Mouse (Mus musculus) lung, postnatal 0 days (tissue): ENCODE measurements at regions not wholly inside any gene's neighbourhood (a gene's known extent, or its start where the extent isn't known, plus 50 kb on each side); places are given as distances from the start of the nearest gene placed in this dataset.
A peak's percentile ranks its signal among the peaks of the same experiment; 100 is the strongest.

ENCODE experiments used
- ATAC-seq: fragments of 200-750 bp; cut with Nextera tagmentation; 2 replicates; pipeline ENCODE4 v1.8.0; 2017; ENCODE audit warnings: moderate library complexity
- DNase-seq: peaks from one replicate; pipeline ENCODE4 v3.0.0-alpha.2; 2016; ENCODE audit warnings: low spot score
- H3K27ac ChIP-seq: fragments of 300-500 bp; sonication (generic); 2 replicates; pipeline ENCODE4 v1.5.1; 2014; ENCODE audit warnings: antibody characterized with exemption, mild to moderate bottlenecking, low read length, mixed read lengths
- H3K27me3 ChIP-seq: fragments of 300-500 bp; sonication (generic); replicated peaks from 2 replicates; pipeline ENCODE4 v1.6.1; 2014; ENCODE audit warnings: low read length, mixed read lengths; ENCODE audit not compliant: insufficient read depth
- H3K36me3 ChIP-seq: fragments of 300-500 bp; sonication (generic); 2 replicates; pipeline ENCODE4 v1.6.1; 2014; ENCODE audit warnings: low read length, mixed read lengths; ENCODE audit not compliant: insufficient read depth
- H3K4me1 ChIP-seq: fragments of 300-500 bp; sonication (generic); 2 replicates; pipeline ENCODE4 v1.6.1; 2014; ENCODE audit warnings: antibody characterized with exemption, low read depth, low read length, mixed read lengths; ENCODE audit not compliant: insufficient read depth
- H3K4me2 ChIP-seq: fragments of 300-500 bp; sonication (generic); replicated peaks from 2 replicates; pipeline ENCODE4 v1.6.1; 2014; ENCODE audit warnings: low read depth, mild to moderate bottlenecking, low read length, moderate library complexity, mixed read lengths
- H3K4me3 ChIP-seq: fragments of 300-500 bp; sonication (generic); 2 replicates; pipeline ENCODE4 v1.5.1; 2014; ENCODE audit warnings: low read depth, low read length
- H3K9ac ChIP-seq: fragments of 300-500 bp; sonication (generic); replicated peaks from 2 replicates; pipeline ENCODE4 v1.6.1; 2014; ENCODE audit warnings: low read depth, mild to moderate bottlenecking
- H3K9me3 ChIP-seq: fragments of 300-500 bp; sonication (generic); 2 replicates; pipeline ENCODE4 v1.6.1; 2016; ENCODE audit warnings: low read length, mixed read lengths
- CTCF ChIP-seq: IDR thresholded peaks from 2 replicates; pipeline ENCODE4 v1.5.1; 2016; ENCODE audit warnings: antibody characterized with exemption, mild to moderate bottlenecking
- EP300 ChIP-seq: IDR thresholded peaks from 2 replicates; pipeline ENCODE4 v1.6.1; 2016; ENCODE audit warnings: antibody characterized with exemption, mild to moderate bottlenecking, control low read depth
- whole genome bisulfite sequencing: fragments of 180-500 bp; shearing (Covaris S2); extraction: QIAGEN DNeasy Blood & Tissue Kit; methylation state at CpG from one replicate; pipeline ENCODE4 v1.1.7; 2014; 5-methylcytosine and 5-hydroxymethylcytosine counted together

GRCm38 (mm10) chr2:137936613-137937012, 319.8 kb upstream of the Btbd3 start:
- no peak for ATAC-seq
- TF ChIP-seq EP300 = no peak
- no peak for TF ChIP-seq CTCF

GRCm38 (mm10) chr2:137932931-137933330, 323.4 kb upstream of the Btbd3 start:
- no peaks in the 10 kb centered on the region for H3K36me3 ChIP-seq
- no peak overlapping the region for H3K4me2 ChIP-seq
- H3K4me1 ChIP-seq = no peaks in the 10 kb centered on the region
- H3K9ac ChIP-seq = no peak overlapping the region
- TF ChIP-seq CTCF (no peak), EP300 (no peak)
- no peak for ATAC-seq
- H3K4me3 ChIP-seq = no peak overlapping the region
- H3K27ac ChIP-seq = no peak overlapping the region
- no peaks in the 10 kb centered on the region for H3K27me3 ChIP-seq
- DNase-seq = no peak
- H3K9me3 ChIP-seq = no peaks in the 10 kb centered on the region
- 88% methylated on average over 2 of the region's 2 CpGs for WGBS

More at GRCm38 (mm10) chr2:137936613-137937012, 319.8 kb upstream of the Btbd3 start:
- no peaks in the 10 kb centered on the region for H3K27me3 ChIP-seq
- WGBS = 33% methylated on average over 2 of the region's 2 CpGs
- no peaks in the 10 kb centered on the region for H3K9me3 ChIP-seq
- H3K4me1 ChIP-seq = 0 out of 2 replicates have a peak, but pooled peaks cover 8% of the 10 kb centered on the region
- no peaks in the 10 kb centered on the region for H3K36me3 ChIP-seq
- no peak overlapping the region for H3K9ac ChIP-seq
- H3K4me3 ChIP-seq = no peak overlapping the region
- no peak overlapping the region for H3K27ac ChIP-seq
- H3K4me2 ChIP-seq = no peak overlapping the region
- DNase-seq = peak; percentile 18

- H3K4me2 ChIP-seq = no peak overlapping the region
- no peak overlapping the region for H3K27ac ChIP-seq
- ATAC-seq (peak; percentile 95), DNase-seq (peak; percentile 86)
- TF ChIP-seq EP300 = peak; percentile 99
- no peak for TF ChIP-seq CTCF
- 52% methylated on average over 4 of the region's 4 CpGs for WGBS
- no peaks in the 10 kb centered on the region for H3K4me1 ChIP-seq
- no peaks in the 10 kb centered on the region for H3K27me3 ChIP-seq
- H3K9me3 ChIP-seq = no peaks in the 10 kb centered on the region
- no peak overlapping the region for H3K9ac ChIP-seq
- no peak overlapping the region for H3K4me3 ChIP-seq
- no peaks in the 10 kb centered on the region for H3K36me3 ChIP-seq
These were observed 323.9 kb upstream of the Btbd3 start for GRCm38 (mm10) chr2:137932488-137932887.

- WGBS = 61% methylated on average over 5 of the region's 5 CpGs
- H3K4me2 ChIP-seq = no peak overlapping the region
- H3K27me3 ChIP-seq = no peaks in the 10 kb centered on the region
- ATAC-seq = peak; percentile 17; the same call in 1 of the 2 replicates
- H3K4me1 ChIP-seq = no peaks in the 10 kb centered on the region
- TF ChIP-seq CTCF (no peak), EP300 (peak; percentile 62; the same call in 1 of the 2 replicates)
- H3K9ac ChIP-seq = no peak overlapping the region
- H3K9me3 ChIP-seq = no peaks in the 10 kb centered on the region
- no peak overlapping the region for H3K27ac ChIP-seq
- peak; percentile 58 for DNase-seq
- no peak overlapping the region for H3K4me3 ChIP-seq
- no peaks in the 10 kb centered on the region for H3K36me3 ChIP-seq
These were observed 330.9 kb upstream of the Btbd3 start for GRCm38 (mm10) chr2:137925488-137925887.

GRCm38 (mm10) chr2:137924576-137924975, 331.8 kb upstream of the Btbd3 start:
- TF ChIP-seq EP300 (peak; percentile 74), CTCF (no peak)
- H3K9ac ChIP-seq = no peak overlapping the region
- H3K4me3 ChIP-seq = no peak overlapping the region
- H3K9me3 ChIP-seq = no peaks in the 10 kb centered on the region
- H3K36me3 ChIP-seq = no peaks in the 10 kb centered on the region
- DNase-seq (peak; percentile 77), ATAC-seq (peak; percentile 59; the same call in 1 of the 2 replicates)
- H3K4me2 ChIP-seq = no peak overlapping the region
- H3K4me1 ChIP-seq = no peaks in the 10 kb centered on the region
- WGBS = 47% methylated on average over 2 of the region's 2 CpGs
- H3K27me3 ChIP-seq = no peaks in the 10 kb centered on the region
- H3K27ac ChIP-seq = no peak overlapping the region

- H3K27ac ChIP-seq = no peak overlapping the region
- H3K4me3 ChIP-seq = no peak overlapping the region
- H3K4me2 ChIP-seq = no peak overlapping the region
- H3K9ac ChIP-seq = no peak overlapping the region
- H3K36me3 ChIP-seq = no peaks in the 10 kb centered on the region
- no peaks in the 10 kb centered on the region for H3K4me1 ChIP-seq
- DNase-seq (no peak), ATAC-seq (no peak)
- no peak for TF ChIP-seq EP300
- no peak for TF ChIP-seq CTCF
- no peaks in the 10 kb centered on the region for H3K9me3 ChIP-seq
- H3K27me3 ChIP-seq = no peaks in the 10 kb centered on the region
These were observed 357.9 kb upstream of the Btbd3 start for GRCm38 (mm10) chr2:137898425-137898824.
